Mouse (Mus musculus): Measurements from ENCODE around the gene Iffo2.

- no peak for TF ChIP-seq POLR2AphosphoS2 (IDR thresholded peaks at IDR 0.05; ENCODE audit: low read depth, low read length)
- TF ChIP-seq UBTF (IDR thresholded peaks at IDR 0.05; ENCODE audit: low read depth, low read length) = no peak
- no peak for TF ChIP-seq NRF1 (IDR thresholded peaks at IDR 0.05; ENCODE audit: low read depth, low read length)
These were observed 54.4 kb downstream of the Iffo2 start for GRCm38 (mm10) chr4:139584704-139585103.
